Mouse (Mus musculus): ENCODE data around the gene Chmp2a. TPM values are rescaled to one million over a fixed set of nuclear protein-coding genes. Genes with fewer than 3 reads are reported as not detected.
A peak's percentile ranks its signal among the peaks of the same experiment; 100 is the strongest.

Gene Chmp2a
- total RNA-seq, 2 experiments from 2014 or later: 165 to 169 TPM

DNA sequence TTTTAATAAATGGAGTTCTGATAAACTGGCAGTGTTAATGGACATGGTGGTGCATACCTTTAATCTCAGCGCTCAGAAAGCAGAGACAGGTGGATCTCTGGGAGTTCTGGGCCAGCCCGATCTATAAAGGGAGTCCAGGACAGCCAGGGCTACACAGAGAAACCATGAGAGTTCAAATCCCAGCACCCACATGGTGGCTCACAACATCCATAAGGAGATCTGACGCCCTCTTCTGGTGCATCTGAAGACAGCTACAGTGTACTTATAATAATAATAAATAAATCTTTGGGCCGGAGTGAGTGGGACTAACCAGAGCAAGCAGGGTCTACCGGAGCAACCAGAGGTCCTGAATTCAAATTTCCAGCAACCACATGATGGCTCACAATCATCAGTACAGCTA, 31.2 kb downstream of the Chmp2a start:
- DNase-seq: no peak

DNA sequence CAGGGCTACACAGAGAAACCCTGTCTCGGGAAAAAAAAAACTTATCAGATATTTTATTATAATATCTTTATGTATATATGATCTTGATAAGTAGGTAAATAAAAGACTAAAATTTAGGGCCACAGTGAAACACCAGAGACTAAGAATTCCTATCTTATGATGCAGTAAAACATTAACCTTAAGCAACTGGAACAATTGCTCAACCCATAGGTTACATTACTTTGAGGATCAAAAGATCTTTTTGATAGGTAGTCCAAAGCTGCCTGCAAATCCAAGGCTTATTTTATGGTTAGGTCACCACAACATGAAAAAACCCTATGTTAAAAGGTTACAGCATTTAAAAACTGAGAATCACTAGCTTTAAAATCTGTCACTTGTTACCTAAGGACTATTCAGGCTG, 33.0 kb downstream of the Chmp2a start:
- DNase-seq: no peak

DNA sequence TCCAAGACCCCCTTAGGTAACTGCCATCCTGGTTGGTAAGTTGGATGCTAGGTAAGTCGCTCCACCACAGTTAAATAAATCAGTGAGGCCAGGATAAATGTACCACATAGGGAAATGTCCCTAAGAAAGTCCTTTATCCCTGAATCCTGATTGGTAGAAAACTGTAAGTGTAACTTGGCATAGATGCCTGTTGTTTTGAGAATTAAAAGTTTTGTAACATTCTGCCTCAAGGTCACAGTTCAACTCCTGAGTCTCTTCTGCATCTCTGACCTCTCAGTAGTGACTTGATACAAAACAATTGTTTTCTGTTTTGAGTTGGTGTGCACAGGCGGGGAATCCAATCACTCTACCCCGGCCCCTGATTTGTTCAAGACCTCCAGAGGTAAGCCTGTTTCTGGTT, 35.8 kb downstream of the Chmp2a start, which contains the start of gene Trim28:
Gene Trim28, plus strand, starts transcription at position 264 of the 400 bp plus-strand sequence.
- DNase-seq: no peak

DNA sequence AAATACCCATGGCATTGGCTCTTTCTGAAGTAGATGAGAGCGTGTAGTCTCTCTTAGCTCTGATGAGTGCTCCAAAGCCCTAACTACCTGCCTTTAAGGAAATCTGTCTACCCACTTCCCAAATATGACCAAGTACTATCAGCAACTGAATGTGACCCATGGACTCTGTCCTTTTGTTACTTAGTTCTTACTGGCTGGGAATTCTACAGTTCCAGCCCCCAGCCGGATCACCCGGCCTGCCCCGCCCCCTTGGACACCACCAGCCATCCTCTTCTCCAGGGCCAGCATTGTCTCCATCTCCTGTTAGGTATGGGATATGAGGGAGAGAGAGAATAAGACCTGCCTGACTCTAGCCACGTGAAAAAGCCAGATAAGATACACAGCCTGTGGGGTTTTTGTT, 36.6 kb downstream of the Chmp2a start, which contains the start of gene Slc27a5:
Gene Slc27a5, minus strand, starts transcription at position 140 of the 400 bp plus-strand sequence.
- no peak for DNase-seq

DNA sequence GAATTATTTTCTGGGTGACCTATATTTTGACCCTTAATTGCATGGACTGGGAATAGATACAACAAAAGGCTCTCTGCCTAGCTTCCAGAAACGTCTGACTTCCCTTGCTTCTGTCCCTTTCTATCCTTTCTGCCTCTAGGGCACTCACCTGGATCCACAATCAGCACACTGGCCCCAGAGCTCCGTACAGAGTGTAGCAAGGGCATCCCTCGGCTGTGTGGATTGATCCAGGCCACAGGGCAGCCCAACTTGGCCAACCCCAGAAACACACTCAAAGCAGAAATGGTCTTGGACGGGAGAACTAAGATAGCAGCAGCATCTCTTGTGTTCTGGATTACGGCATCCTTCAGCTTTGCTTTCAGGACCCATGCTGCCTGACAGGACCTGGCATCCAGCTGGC, 37.4 kb downstream of the Chmp2a start:
- no peak for DNase-seq

DNA sequence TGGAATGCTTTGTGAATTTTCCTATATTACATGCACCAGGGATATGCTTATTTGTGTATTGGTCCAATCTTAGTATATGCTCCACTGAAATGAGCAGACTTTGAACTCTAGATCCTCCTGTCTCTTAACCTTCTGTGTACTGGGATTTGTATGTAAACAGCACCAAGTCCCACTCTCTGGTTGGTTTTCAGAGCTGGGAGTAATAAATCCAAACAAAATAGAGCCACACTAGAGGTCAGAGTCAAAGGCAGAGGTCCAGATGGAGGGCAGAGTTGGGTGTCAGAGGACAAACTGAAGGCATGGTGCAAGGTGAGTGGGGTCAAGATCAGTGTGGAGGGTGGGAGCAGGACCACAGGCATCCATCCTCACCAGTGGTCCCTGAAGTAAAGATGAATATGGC, 38.7 kb downstream of the Chmp2a start:
- no peak for DNase-seq

DNA sequence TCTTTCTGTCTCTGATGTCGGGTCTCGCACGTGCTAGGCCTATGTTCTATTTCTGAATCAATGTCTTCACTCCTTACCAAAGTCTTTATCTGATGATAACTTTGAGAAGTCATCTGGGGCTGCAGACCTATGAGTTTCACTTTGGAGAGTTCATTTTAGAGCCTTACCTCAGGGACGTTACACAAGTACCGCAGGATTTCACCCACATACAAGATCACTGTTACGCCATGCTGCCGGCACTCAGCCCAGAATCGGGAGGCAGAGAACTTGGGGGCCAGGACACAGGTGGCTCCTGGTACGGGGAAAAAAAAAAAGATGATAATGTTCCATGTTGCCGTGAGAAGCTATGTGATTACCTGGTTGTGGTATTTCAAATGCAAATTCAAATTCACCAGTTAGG, 41.5 kb downstream of the Chmp2a start:
- no peak for DNase-seq

DNA sequence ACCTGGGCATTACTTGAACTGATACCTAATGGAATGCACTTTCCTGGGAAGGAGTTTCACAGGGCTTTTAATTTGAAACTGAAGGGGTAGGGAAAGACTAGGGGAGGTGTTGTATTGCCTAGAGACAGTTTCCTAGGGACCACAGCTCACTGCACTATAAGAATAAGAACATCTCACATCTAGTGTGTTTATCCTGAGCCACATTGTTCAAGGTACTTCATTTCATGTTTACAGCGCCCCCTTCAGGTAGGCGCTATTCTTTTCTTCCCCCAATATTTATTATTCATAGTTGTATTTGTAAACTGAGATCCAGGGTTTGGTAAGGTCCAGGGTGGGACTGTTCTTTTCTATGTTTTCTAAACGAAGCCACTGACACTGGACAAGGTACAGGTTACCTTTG, 42.4 kb downstream of the Chmp2a start:
- DNase-seq: peak; percentile 58

DNA sequence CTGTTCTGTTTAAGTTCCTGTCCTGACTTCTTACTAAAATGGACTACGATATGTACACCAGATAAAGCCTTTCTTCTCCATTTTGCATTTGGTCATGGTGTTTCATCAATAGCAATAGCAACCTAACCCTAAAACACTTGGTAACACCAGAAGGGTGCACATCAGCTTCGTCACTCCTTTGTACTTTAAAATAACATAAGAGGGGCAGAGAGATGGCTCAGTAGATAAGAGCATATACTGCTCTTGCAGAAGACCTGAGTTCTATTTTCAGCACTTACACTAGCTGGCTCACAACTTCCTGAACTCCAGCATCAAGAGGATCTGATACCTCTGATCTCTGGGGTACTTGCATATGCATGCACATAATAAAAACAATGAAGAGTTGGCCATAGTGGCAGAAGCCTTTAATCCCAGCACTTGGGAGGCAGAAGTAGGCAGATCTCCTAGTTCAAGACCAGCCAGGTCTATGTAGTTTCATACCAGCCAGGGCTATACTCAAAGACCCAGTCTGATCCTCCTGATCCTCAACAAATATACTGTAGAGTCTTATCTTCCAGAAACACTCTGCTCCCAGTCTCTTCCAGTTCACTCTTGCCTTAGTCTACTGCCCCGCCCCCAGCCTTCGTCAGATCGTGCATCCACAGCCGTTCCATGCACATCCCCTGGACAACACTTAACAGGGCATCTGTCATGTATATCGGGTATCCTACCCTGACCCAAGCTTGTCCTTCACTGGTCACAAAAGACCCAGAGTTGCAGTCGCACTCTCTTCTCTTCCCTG, 47.0 kb downstream of the Chmp2a start:
- no peak for DNase-seq

DNA sequence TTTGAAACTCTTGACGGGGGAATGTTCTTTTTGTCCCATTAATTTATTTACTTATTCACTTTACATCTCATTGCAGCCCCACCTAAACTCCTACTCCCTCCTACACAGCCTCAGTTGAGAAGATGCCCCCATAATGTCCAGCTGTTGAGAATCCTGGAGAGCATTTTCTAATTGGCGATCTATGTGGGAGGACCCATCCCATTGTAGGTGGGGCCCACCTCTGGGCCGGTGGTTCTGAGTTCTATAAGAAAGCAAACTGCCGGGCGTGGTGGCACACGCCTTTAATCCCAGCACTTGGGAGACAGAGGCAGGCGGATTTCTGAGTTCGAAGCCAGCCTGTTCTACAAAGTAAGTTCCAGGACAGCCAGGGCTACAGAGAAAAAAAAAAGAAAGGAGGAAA, 47.7 kb downstream of the Chmp2a start:
- DNase-seq: no peak

DNA sequence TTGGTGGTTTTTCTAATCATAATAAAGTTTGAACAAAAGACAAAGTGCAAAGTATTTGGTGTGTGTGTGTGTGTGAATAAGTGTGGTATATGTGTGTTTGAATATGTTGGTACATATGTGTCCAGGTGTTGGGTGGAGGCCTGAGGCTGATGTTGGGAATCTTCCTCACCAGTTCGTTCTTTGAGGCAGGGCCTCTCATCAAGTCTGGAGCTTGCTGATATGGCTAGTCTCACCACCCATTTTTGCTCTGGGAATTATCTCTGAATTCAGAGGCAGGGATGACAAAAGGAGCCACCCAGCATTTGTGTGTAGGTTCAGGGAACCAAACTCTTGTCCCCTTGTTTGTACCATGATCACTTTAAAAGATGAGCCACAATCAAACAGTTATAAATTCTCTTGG, 48.9 kb downstream of the Chmp2a start:
- no peak for DNase-seq

Other genes with a start within 250 kb of the Chmp2a start
- 1 to 10 TPM; 2.5 to 5.0 TPM for gene Zscan18, start 231.2 kb downstream of the Chmp2a start, total RNA-seq (2021)
- 10 to 100 TPM in 1 of 2 experiments, 1 to 10 TPM in 1; 7.8 to 14.0 TPM for gene Zfp329, start 215.9 kb downstream of the Chmp2a start, total RNA-seq (2021)
- gene Zfp110, start 200.0 kb downstream of the Chmp2a start, total RNA-seq (2021): 10 to 100 TPM; 22.4 to 25.6 TPM
- 1 to 10 TPM; 3.4 to 4.2 TPM for gene Zfp128, start 153.6 kb downstream of the Chmp2a start, total RNA-seq (2021)
- 10 to 100 TPM in 1 of 2 experiments, 1 to 10 TPM in 1; 9.7 to 10.2 TPM for gene Zscan22, start 137.0 kb downstream of the Chmp2a start, total RNA-seq (2021)
- gene Rps5, start 112.5 kb downstream of the Chmp2a start, total RNA-seq (2021): 1,000 to 10,000 TPM; 1,018 to 1,027 TPM
- gene Rnf225, start 107.4 kb downstream of the Chmp2a start, total RNA-seq (2021): under 1 TPM; 0.36 to 0.54 TPM
- gene Zfp324, start 69.0 kb downstream of the Chmp2a start, total RNA-seq (2021): 10 to 100 TPM in 1 of 2 experiments, 1 to 10 TPM in 1; 7.3 to 10.6 TPM
- 1 to 10 TPM; 5.4 to 5.9 TPM for gene Zfp446, start 57.0 kb downstream of the Chmp2a start, total RNA-seq (2021)
- gene Slc27a5, start 36.6 kb downstream of the Chmp2a start, total RNA-seq (2021): 10 to 100 TPM; 24.2 to 50.8 TPM
- gene Trim28, start 35.7 kb downstream of the Chmp2a start, total RNA-seq (2021): 100 to 1,000 TPM; 218 to 247 TPM
- 10 to 100 TPM; 11.3 to 13.6 TPM for gene Zbtb45, start 24.8 kb downstream of the Chmp2a start, total RNA-seq (2021)
- gene Ube2m, start 3.5 kb upstream of the Chmp2a start, total RNA-seq (2021): 100 to 1,000 TPM; 175 to 186 TPM
- gene Mzf1, start 20.0 kb upstream of the Chmp2a start, total RNA-seq (2021): 1 to 10 TPM; 2.1 to 4.9 TPM
- not detected for gene Vmn1r85, start 60.4 kb upstream of the Chmp2a start, total RNA-seq (2021)
- gene Vmn1r86, start 85.1 kb upstream of the Chmp2a start, total RNA-seq (2021): not detected
- gene Vmn1r87, start 105.3 kb upstream of the Chmp2a start, total RNA-seq (2021): not detected
- gene Vmn1r88, start 124.8 kb upstream of the Chmp2a start, total RNA-seq (2021): under 1 TPM; 0.09 TPM
- not detected for gene Vmn1r89, start 178.2 kb upstream of the Chmp2a start, total RNA-seq (2021)
- gene Lig1, start 242.5 kb upstream of the Chmp2a start, total RNA-seq (2021): 10 to 100 TPM; 26.0 to 34.7 TPM
- 10 to 100 TPM in 1 of 2 experiments, 1 to 10 TPM in 1; 6.1 to 10.3 TPM for gene Zswim9, start 243.9 kb upstream of the Chmp2a start, total RNA-seq (2021)

Data from adrenal gland, postnatal 10 days (tissue).